Comparison of ENCODE assay signal across 34 mouse cellular contexts in genomic region chr2:61651640-61652039, GRCm38 (mm10).
"Had no signal": no experiment of that assay in that cellular context is flagged by ENCODE, and none has a peak within 500 bp of the region (broad histone marks: within the 10 kb centered on the region; RNA-seq: fewer than 3 reads in every experiment).

No protein-coding gene starts in this region.

- H3K9ac ChIP-seq: heart, embryonic 12.5 days; heart, embryonic 13.5 days; heart, embryonic 15.5 days; hindbrain, embryonic 12.5 days; hindbrain, embryonic 13.5 days; hindbrain, embryonic 14.5 days; hindbrain, embryonic 15.5 days; intestine, embryonic 15.5 days; kidney, embryonic 15.5 days had no signal

- H3K4me2 ChIP-seq: heart, embryonic 12.5 days; heart, embryonic 13.5 days; heart, embryonic 15.5 days; hindbrain, embryonic 12.5 days; hindbrain, embryonic 13.5 days; hindbrain, embryonic 14.5 days; hindbrain, embryonic 15.5 days; intestine, embryonic 15.5 days; kidney, embryonic 15.5 days had no signal

- DNase-seq: heart, postnatal 10 days; heart, postnatal 14 days; heart, postnatal 36 days; heart, postnatal 4 days; kidney, adult 11 months; kidney, adult 18-20 months; kidney, adult 2 months; kidney, adult 8-10 months; kidney, adult 9 months; kidney, postnatal 10 days; kidney, postnatal 14 days; kidney, postnatal 25 days; kidney, postnatal 36 days; kidney, postnatal 4 days; layer of hippocampus, adult 9-11 months; layer of hippocampus, postnatal 36 days had no signal

- H3K36me3 ChIP-seq: heart, embryonic 15.5 days; hindbrain, embryonic 12.5 days; hindbrain, embryonic 15.5 days had no signal

- H3K9me3 ChIP-seq: heart, embryonic 12.5 days; heart, embryonic 13.5 days; heart, embryonic 15.5 days; hindbrain, embryonic 10.5 days; hindbrain, embryonic 12.5 days; hindbrain, embryonic 13.5 days; hindbrain, embryonic 15.5 days; intestine, embryonic 15.5 days; kidney, embryonic 15.5 days had no signal

- ATAC-seq: hindbrain, embryonic 16.5 days; hindbrain, postnatal 0 days; inflammation-experienced regulatory T-cells, adult 6 months; intestine, embryonic 15.5 days; intestine, embryonic 16.5 days; intestine, postnatal 0 days had no signal

- H3K27me3 ChIP-seq: heart, embryonic 12.5 days; heart, embryonic 15.5 days; hindbrain, embryonic 12.5 days; hindbrain, embryonic 13.5 days; hindbrain, embryonic 15.5 days; intestine, embryonic 15.5 days had no signal

- H3K27ac ChIP-seq: heart, embryonic 13.5 days; heart, embryonic 15.5 days; hindbrain, embryonic 10.5 days; hindbrain, embryonic 12.5 days; hindbrain, embryonic 13.5 days; hindbrain, embryonic 14.5 days; hindbrain, embryonic 15.5 days; hindbrain, postnatal 0 days; intestine, embryonic 15.5 days; kidney, embryonic 15.5 days; kidney, postnatal 0 days; layer of hippocampus, adult 2 months; left cerebral cortex, adult 2 months had no signal

- H3K4me3 ChIP-seq: heart, embryonic 12.5 days; heart, embryonic 13.5 days; heart, embryonic 15.5 days; hindbrain, embryonic 10.5 days; hindbrain, embryonic 12.5 days; hindbrain, embryonic 13.5 days; hindbrain, embryonic 15.5 days; intestine, embryonic 15.5 days; kidney, embryonic 15.5 days; layer of hippocampus, adult 2 months; left cerebral cortex, adult 2 months had no signal
